Mouse (Mus musculus) limb, embryonic 11.5 days (tissue): ENCODE results near the gene Pgd. TPM values are rescaled to one million over a fixed set of nuclear protein-coding genes. Genes with fewer than 3 reads are reported as not detected.
"Not testable (repeated sequence)": the region's sequence is repeated elsewhere in the genome, so short reads cannot be mapped to it uniquely, and the experiment has no call there.

Experiments used
- ATAC-seq: fragments of 200-750 bp; cut with Nextera tagmentation; 2 replicates; pipeline ENCODE4 v1.8.0; 2017; ENCODE audit warnings: low read depth; ENCODE audit not compliant: insufficient number of reproducible peaks, low FRiP score, low TSS enrichment
- DNase-seq: peaks from one replicate; pipeline ENCODE4 v3.0.0-alpha.2; 2015; ENCODE audit warnings: low spot score
- H3K27ac ChIP-seq: fragments of 300-500 bp; sonication (generic); replicated peaks from 2 replicates; pipeline ENCODE4 v1.5.1; 2014; ENCODE audit warnings: low read depth, mild to moderate bottlenecking, low read length
- H3K27me3 ChIP-seq: fragments of 300-500 bp; sonication (generic); 2 replicates; pipeline ENCODE4 v1.6.1; 2014; ENCODE audit warnings: mild to moderate bottlenecking, low read length, mixed read lengths; ENCODE audit not compliant: control insufficient read depth, insufficient read depth
- H3K36me3 ChIP-seq: fragments of 300-500 bp; sonication (generic); 2 replicates; pipeline ENCODE4 v1.6.1; 2014; ENCODE audit warnings: mild to moderate bottlenecking, low read length, moderate library complexity, mixed read lengths; ENCODE audit not compliant: control insufficient read depth, insufficient read depth
- H3K4me1 ChIP-seq: fragments of 300-500 bp; sonication (generic); 2 replicates; pipeline ENCODE4 v1.6.1; 2014; ENCODE audit warnings: low read length, mixed read lengths; ENCODE audit not compliant: control insufficient read depth, insufficient read depth
- H3K4me2 ChIP-seq: fragments of 300-500 bp; sonication (generic); 2 replicates; pipeline ENCODE4 v1.6.1; 2014; ENCODE audit warnings: low read depth, mild to moderate bottlenecking, moderate library complexity; ENCODE audit not compliant: severe bottlenecking
- H3K4me3 ChIP-seq: fragments of 300-500 bp; sonication (generic); 2 replicates; pipeline ENCODE4 v1.5.1; 2014; ENCODE audit warnings: low read depth, low read length
- H3K9ac ChIP-seq: fragments of 300-500 bp; sonication (generic); 2 replicates; pipeline ENCODE4 v1.6.1; 2014; ENCODE audit warnings: mild to moderate bottlenecking, low read length
- H3K9me3 ChIP-seq: fragments of 300-500 bp; sonication (generic); 2 replicates; pipeline ENCODE4 v1.6.1; 2016; ENCODE audit warnings: low read length; ENCODE audit not compliant: control insufficient read depth
- WGBS: fragments of 180-500 bp; shearing (Covaris S2); extraction: QIAGEN DNeasy Blood & Tissue Kit; methylation state at CpG from one replicate; pipeline ENCODE4 v1.1.7; 2014; 5-methylcytosine and 5-hydroxymethylcytosine counted together
- polyA plus RNA-seq: library from polyadenylated mRNA; unstranded; fragments of >200 nt; fragmentation: Nextera tagmentation; extraction: Ambion mirVana; gene quantifications from 2 replicates; pipeline ENCODE4 v1.2.1, GENCODE M21; 2014

The Pgd gene
- polyA plus RNA-seq, 1 experiment from 2014 or later = 57.2 TPM

- Histone ChIP-seq H3K4me3 (no peak within 1 kb of the TSS), H3K36me3 (no peaks in the 10 kb centered on the region), H3K27ac (no peak within 1 kb of the TSS), H3K27me3 (no peaks in the 10 kb centered on the region), H3K4me2 (no peak within 1 kb of the TSS), H3K9ac (no peak within 1 kb of the TSS), H3K4me1 (no peaks in the 10 kb centered on the region), H3K9me3 (no peaks in the 10 kb centered on the region)
- WGBS = 91% methylated on average over 11 of the region's 11 CpGs
- no peak for DNase-seq
- ATAC-seq = no peak
Observed at GRCm38 (mm10) chr4:149126663-149127062, 39.9 kb downstream of the Pgd start, which contains the start of gene Cort. Gene Cort, minus strand, starts transcription at chr4:149126763.

DNA sequence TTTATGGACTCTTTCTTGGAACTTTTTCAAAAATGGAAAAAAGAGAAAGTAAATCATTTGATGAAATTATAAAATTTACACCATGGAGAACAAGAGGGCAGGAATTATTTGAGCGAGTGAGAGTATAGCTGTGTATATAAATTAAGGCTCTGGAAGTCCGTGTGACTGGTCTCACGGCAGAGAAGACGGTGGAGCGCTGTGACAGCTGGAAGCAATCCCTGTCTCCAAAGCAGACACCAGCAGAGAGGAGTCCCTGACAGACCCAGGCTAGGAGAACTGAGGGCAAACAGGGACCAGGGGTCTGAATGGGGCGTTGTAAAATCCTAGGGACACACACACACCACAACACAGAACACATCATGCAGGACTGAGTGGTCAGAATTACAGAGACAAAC is 40.5 kb downstream of the Pgd start:
- no peak overlapping the region for H3K27ac ChIP-seq
- DNase-seq = no peak
- no peaks in the 10 kb centered on the region for H3K9me3 ChIP-seq
- WGBS = 59% methylated on average over 6 of the region's 6 CpGs
- no peak overlapping the region for H3K9ac ChIP-seq
- no peaks in the 10 kb centered on the region for H3K36me3 ChIP-seq
- ATAC-seq = no peak
- no peak overlapping the region for H3K4me3 ChIP-seq
- H3K27me3 ChIP-seq = no peaks in the 10 kb centered on the region
- no peaks in the 10 kb centered on the region for H3K4me1 ChIP-seq
- no peak overlapping the region for H3K4me2 ChIP-seq

DNA sequence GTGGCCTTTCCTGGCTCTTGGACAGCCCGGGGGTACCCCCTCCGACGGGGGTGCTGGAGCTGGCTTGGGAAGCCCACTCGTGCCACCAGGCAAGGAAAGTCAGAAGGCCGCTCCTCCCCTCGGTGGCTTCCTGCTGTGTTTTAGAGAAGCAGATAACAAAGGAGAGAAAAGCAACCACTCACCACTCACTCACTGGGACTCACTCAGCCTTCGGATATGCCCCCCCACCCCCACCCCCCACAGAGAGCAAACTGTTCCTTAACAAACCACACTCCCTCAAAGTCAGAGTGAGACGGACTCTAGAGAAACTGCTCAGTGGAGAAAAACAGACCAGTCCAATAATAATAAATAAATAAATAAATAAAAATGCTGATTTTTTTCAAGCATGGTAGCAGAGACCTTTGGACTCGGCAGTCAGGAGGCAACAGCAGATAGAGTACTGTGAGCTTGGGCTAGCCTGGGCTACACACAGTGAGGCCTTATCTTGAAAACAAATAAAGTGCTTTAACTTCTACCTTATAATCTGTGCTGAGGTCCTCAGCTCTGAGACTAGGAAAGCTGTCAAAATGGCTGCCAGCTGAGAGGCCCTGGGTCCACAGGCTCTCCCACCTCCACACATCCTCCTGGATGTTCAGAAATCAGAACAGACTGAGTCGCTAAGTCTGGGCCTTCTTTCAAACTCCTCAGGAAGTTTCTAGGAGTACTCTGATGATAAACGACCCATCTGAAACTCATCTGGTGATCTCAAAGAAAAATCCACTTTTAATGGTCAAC is 41.0 kb downstream of the Pgd start:
- no peaks in the 10 kb centered on the region for H3K9me3 ChIP-seq
- 73% methylated on average over 11 of the region's 11 CpGs for WGBS
- no peak for ATAC-seq
- H3K4me2 ChIP-seq = no peak overlapping the region
- H3K4me1 ChIP-seq = no peaks in the 10 kb centered on the region
- no peaks in the 10 kb centered on the region for H3K36me3 ChIP-seq
- H3K27ac ChIP-seq = no peak overlapping the region
- no peaks in the 10 kb centered on the region for H3K27me3 ChIP-seq
- no peak overlapping the region for H3K9ac ChIP-seq
- H3K4me3 ChIP-seq = no peak overlapping the region
- DNase-seq = no peak

DNA sequence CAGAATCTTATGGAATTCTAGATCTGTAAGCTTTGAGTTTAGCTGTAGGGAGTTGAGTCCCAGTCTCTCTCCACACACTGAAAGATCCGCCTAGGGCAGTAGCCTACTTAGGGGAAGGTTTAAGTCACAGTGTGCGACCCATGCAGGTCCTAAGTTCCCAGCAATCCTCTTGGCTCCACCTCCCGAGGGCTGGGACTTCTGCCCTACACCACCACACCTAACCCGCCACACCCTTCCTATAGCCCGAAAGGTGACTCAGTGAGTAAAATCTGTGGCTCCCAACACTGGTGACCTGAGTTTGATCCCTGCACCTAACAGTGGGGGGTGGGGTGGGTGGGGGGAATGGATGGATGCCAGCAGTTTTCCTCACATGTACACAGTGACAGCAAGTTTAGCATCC is 43.1 kb downstream of the Pgd start:
- 67% methylated on average over 5 of the region's 5 CpGs for WGBS
- H3K36me3 ChIP-seq = no peaks in the 10 kb centered on the region
- ATAC-seq = no peak
- H3K4me2 ChIP-seq = no peak overlapping the region
- H3K9ac ChIP-seq = no peak overlapping the region
- no peaks in the 10 kb centered on the region for H3K27me3 ChIP-seq
- H3K9me3 ChIP-seq = no peaks in the 10 kb centered on the region
- no peak for DNase-seq
- H3K4me1 ChIP-seq = no peaks in the 10 kb centered on the region
- H3K4me3 ChIP-seq = no peak overlapping the region
- H3K27ac ChIP-seq = no peak overlapping the region

GRCm38 (mm10) chr4:149119978-149120562 is 46.5 kb downstream of the Pgd start:
- ATAC-seq, H3K9me3 ChIP-seq, H3K27ac ChIP-seq, DNase-seq, H3K36me3 ChIP-seq, H3K27me3 ChIP-seq, H3K4me2 ChIP-seq, H3K4me1 ChIP-seq, H3K4me3 ChIP-seq, H3K9ac ChIP-seq: not testable (repeated sequence)
- 87% methylated on average over 12 of the region's 12 CpGs for WGBS

- H3K4me3 ChIP-seq = peak within 1 kb of the TSS; percentile 64
- under 1% methylated on average over 35 of the region's 35 CpGs for WGBS
- no peak within 1 kb of the TSS for H3K27ac ChIP-seq
- H3K9ac ChIP-seq = peak within 1 kb of the TSS; percentile 74
- H3K4me2 ChIP-seq = peak within 1 kb of the TSS; percentile 60
- no peaks in the 10 kb centered on the region for H3K27me3 ChIP-seq
- DNase-seq (peak; percentile 97), ATAC-seq (peak; percentile 81)
- H3K36me3 ChIP-seq = no peaks in the 10 kb centered on the region
- H3K4me1 ChIP-seq = no peaks in the 10 kb centered on the region
- H3K9me3 ChIP-seq = no peaks in the 10 kb centered on the region
Observed at GRCm38 (mm10) chr4:149103875-149104561, 62.6 kb downstream of the Pgd start, which contains the start of gene Dffa. Gene Dffa, plus strand, starts transcription at chr4:149104146.

DNA sequence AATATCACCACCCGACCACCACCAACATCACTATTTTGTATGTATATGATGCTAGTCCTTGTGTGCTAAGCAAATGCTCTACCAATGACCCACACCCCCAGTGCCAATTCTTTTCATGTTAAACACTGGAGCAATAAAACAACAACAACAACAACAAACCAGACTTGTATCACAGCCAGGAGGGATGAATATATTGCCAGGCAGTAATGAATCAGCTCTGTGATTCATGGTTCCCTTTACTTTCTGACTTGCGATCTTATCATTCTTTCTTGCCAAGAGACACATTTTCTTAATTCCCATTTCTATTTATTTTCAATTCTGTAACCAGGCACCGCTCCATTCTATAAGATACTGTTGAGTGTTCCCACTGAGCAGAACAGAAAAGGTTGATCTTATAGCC is 65.1 kb downstream of the Pgd start:
- Histone ChIP-seq H3K27me3 (no peaks in the 10 kb centered on the region), H3K4me1 (peaks cover 7% of the 10 kb centered on the region; the same call in 1 of the 2 replicates), H3K9me3 (no peaks in the 10 kb centered on the region), H3K4me2 (no peak overlapping the region), H3K36me3 (no peaks in the 10 kb centered on the region), H3K4me3 (no peak overlapping the region), H3K27ac (no peak overlapping the region), H3K9ac (no peak overlapping the region)
- ATAC-seq (no peak), DNase-seq (no peak)
- 86% methylated on average over 3 of the region's 3 CpGs for WGBS

GRCm38 (mm10) chr4:149100449-149100848 is 66.1 kb downstream of the Pgd start:
- H3K36me3 ChIP-seq, H3K4me1 ChIP-seq, H3K4me2 ChIP-seq, H3K9ac ChIP-seq, H3K9me3 ChIP-seq, ATAC-seq, H3K27ac ChIP-seq, H3K27me3 ChIP-seq, DNase-seq, H3K4me3 ChIP-seq: not testable (repeated sequence)
- 87% methylated on average over 12 of the region's 12 CpGs for WGBS
